Mouse (Mus musculus): Measurements from ENCODE around the gene Lnx2.

Gene Lnx2

DNA sequence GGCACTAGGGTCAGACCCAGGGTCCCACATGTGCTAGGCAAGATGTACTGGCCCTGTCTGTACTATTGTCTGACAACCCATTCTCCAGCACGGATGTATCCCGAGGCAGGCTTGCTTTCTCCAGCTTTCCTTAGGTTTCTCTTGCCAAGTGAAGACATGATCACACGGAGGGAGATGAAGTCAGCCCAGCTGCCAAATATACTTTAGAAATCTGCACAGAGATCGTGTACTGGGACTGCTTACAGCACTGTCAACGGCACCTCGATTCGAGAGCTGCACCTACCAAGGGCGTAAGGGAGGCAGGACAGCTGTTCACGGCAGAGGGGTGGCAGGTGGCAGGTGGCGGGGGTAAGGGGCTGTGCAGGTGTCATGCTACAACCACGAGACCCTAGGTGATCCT, 55.8 kb downstream of the Lnx2 start:
- WGBS, result 57% methylated on average over 11 of the region's 11 CpGs

DNA sequence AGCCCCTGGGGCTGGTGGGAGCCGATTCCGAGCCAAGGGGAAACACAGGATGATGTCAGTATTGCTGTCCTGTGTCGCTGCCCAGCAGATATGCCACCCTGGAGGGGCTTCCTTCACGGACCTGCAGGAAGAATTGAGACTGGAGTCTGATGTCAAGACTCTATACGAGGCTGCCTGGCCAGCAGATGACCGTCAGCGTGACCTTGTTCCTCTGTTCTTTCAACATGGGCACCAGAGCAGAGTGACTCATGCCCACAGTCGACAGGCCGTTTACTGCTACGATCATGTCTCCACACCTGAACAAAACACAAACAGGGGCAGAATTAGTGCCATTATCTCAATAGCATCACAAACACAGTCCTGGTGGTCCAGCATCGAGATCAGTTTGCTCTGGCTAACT, 57.6 kb downstream of the Lnx2 start:
- 89% methylated on average over 11 of the region's 11 CpGs for WGBS

DNA sequence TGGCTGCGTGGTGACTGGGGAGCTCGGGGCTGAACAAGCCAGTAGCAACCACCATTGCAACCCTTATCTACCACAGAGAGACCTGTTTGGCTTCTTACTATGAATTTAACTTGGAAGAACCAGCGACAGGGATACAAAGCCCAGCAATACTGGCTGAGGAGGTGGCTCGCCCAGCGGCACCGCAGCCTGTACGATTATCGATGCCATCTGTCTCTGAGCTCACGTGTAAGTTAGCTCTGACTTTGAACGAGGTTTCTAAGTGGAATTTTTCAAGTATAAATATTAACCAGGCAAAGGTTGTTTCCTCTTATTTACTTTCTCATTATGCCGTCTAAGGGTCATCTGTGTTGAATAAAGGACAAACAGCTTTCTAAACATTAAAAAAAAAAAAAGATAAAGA, 58.9 kb downstream of the Lnx2 start:
- WGBS, result 86% methylated on average over 11 of the region's 11 CpGs

DNA sequence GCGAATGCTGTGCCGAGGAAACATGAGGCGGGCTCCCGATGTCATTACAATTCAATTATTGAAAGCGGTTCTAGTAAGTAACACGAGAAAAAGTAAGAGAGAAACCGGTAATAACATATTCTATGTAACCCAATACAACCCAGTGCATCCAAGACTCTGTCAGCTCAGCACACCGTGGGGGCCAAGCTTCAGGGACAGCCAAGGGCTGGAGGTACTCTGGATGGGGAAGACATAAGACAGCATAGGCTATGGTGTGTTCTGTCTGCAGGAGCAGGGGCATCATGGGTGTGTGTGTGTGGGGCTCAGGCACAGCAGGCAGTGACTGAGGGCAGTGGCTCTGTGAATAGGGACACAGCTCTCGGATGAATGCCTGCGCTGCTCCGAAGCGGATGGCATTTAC, 59.8 kb downstream of the Lnx2 start:
- 89% methylated on average over 12 of the region's 12 CpGs for WGBS

DNA sequence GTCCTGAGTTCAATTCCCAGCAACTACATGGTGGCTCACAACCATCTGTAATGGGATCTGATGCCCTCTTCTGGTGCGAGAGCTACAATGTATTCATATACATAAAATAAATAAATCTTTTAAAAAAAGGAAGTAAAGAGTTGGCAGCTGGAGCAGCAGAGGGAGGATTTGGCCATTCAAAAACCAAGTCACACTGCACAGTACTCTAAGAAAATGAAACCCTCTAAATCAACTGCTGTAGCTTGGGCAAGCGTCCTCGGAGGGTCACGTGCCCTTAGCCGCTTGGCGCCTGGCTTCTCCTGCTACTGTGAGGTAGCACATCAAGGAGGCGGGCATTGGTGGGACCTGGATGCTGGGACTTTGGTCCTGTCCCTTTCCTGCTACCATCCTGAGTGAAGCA, 61.2 kb downstream of the Lnx2 start:
- WGBS, result 96% methylated on average over 7 of the region's 7 CpGs

DNA sequence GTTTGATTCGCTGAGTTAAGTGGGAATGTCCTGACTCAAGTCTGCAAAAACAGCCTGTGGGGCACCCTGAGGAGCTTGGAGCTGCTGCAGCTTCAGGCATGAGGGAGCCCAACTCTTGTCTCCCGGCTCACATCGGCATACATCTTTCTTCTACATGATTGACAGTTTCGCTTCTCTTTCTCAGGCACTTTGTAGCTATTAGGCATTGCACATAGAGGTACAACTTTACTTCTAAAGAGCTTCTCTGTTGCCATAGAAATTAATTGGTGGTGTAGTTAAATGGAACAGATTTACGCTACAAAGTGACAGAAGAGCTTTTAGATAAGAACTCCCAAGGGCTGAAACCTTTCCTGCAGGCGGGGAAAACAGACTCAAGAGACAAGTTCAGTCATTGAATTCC, 62.5 kb downstream of the Lnx2 start:
- WGBS, result 65% methylated on average over 6 of the region's 6 CpGs

DNA sequence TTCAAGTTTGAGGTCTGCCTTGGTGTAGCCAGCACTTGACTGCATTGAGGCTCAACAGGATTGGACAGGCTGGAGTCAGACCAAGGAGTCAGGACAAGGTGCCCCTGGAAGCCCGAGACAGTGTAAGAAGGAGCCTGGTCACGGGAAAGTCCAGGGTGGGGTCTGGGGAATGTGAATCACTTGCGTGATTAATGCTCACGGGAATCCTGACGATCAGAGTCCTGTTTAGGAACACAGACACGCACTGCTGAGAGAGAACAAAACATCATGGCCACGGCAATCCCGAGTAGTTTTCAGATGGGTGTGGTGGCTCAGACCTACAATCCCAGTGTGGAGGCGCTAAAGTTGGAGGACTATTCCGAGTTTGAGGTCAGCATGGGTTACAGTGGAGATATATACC, 65.1 kb downstream of the Lnx2 start:
- WGBS, result 88% methylated on average over 10 of the region's 10 CpGs

DNA sequence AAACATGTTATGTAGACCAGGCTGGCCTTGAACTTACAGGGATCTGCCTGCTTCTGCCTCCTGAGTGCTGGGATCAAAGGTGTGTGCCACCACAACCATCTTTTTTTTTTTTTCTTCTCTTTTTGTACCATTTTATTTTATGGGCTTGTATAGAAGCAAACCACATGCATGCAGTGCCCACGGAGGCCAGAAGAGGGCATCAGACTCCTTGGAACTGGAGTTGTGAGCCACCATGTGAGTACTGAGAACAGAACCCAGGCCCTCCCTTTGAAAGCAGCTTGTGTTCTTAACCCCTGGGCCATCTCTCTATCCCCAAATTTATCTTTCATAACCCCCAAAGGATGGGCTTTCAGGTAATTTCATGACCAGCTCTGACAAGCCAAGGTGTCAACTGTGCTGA, 73.1 kb downstream of the Lnx2 start:
- 65% methylated on average over 1 of the region's 1 CpGs for WGBS

DNA sequence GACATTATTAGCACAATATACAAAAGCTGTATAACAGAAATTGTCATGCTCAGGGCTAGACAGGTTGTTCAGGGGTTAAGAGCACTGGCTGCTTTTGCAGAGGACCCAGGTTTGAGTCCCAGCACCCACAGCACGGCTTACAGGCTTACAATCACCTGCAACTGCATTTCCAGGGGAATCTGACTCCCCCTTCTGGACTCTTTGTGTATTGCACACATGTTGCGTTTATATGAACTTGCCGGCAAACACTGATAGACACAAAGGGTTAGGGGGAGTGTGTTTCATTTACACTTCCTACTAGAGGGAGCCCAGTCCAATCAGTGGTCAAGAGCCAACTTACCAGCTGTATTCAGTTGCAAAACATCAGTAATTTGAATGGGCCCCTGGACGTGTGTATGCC, 75.1 kb downstream of the Lnx2 start:
- 82% methylated on average over 4 of the region's 4 CpGs for WGBS

DNA sequence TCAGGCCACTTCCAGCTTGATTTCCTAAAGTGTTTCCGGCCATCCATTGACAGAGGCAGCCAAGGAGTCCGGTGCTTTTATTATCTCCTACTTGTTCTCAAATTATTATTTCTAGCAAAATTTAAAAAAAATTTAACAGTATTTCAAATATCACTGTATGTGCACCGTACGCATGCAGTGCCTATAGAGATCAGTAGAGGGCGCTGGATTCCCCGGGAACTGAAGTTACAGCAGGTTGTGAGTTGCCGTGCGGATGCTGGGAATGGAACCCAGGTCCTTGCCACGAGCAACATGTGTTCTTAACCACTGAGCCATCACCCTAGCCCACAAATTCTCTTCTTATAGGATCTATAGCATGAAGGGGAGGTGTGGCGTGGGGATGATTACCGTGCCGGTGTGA, 77.6 kb downstream of the Lnx2 start:
- WGBS, result 93% methylated on average over 12 of the region's 12 CpGs

DNA sequence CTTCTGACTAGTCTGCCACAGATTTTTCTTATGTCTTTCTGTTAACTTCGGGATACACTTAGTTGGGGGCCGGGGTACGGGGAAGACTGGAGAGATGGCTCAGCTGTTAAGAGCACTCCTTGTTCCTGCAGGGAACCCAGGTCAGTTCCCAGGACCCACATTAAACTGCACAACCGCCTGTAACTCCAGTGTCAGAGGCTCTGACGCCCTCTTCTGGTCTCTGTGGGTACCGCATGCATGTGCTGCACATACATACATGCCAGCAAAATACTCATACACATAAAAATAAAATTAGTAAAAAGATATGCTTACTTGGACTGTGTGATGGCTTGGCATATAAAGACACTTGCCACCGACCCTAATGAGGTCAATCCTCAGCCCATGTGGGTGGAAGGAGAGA, 79.6 kb downstream of the Lnx2 start:
- WGBS, result 84% methylated on average over 7 of the region's 7 CpGs

DNA sequence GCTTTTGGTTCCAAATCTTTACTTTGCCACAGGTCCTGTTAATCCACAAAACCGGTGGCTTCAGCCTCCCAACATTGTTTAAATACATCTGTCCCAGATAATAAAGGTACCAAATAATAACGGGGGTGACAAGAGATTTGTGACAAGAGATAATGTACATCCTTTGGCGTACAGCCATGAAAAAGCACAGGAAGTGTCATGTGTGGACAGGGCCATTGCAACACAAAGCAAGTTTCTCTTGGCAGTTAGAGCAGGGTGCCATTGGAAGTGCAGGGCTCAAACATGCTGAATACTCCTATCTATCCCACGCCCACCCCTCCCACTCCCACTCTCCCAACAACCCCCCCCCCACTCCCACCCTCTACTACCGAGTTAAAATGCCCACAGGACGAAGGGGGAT, 81.4 kb downstream of the Lnx2 start:
- WGBS, result 68% methylated on average over 6 of the region's 6 CpGs

DNA sequence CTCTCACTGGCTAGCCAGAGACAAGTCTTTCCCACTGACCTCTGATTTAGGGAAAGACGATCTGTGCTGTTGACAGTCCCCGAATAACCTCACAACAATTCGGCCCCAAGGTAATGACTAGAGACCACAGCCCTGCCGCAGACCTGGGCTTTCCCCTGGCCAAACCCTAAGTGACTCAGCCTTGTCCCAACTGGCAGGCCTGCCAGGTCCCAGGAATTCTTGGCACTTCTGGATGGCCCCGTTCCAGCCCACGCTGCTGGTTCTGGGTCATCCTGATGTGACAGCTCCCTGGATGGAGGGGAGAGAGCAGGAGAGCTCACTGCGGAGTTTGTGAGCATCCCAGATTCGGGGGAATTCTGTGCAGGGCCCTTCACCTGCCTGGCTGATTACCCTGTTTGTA, 82.9 kb downstream of the Lnx2 start:
- WGBS, result 70% methylated on average over 8 of the region's 8 CpGs

DNA sequence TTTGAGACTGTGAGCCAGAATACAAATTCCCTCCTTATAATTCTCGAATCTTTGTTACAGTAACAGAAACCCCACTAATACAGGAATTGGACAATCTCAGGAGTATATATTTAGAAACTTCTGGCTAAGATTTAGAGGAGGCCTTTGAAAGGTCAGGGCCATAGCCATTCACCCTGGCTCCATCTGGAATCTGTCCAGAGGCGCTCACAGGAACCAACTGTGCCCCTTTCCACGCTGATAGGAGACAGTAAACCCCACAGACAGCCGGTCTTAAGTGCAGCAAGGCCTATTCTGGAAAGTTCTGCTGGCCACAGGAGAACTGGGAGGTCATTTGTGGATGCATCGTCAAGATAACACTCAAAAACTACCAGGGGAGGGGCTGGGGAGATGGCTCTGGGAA, 87.3 kb downstream of the Lnx2 start:
- 81% methylated on average over 5 of the region's 5 CpGs for WGBS

DNA sequence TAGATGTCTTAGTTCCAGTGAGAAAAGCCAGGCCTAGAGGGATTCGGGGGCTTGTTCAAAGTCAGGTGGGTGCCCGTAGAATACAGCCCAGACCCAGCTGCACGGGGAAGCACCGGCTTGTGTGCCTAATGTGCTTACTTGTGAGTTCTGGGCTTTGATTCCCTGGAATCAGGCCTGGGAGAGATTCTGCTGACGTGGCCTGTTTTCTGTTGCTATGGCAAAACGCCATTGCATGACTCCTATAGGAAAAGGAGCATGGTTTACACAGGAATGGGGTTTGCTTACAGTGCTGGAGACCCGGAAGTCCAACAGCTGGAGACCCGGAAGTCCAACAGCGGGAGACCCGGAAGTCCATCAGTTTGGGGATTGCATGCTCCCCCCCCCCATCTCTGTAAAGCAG, 88.8 kb downstream of the Lnx2 start:
- whole genome bisulfite sequencing, result 68% methylated on average over 10 of the region's 10 CpGs

DNA sequence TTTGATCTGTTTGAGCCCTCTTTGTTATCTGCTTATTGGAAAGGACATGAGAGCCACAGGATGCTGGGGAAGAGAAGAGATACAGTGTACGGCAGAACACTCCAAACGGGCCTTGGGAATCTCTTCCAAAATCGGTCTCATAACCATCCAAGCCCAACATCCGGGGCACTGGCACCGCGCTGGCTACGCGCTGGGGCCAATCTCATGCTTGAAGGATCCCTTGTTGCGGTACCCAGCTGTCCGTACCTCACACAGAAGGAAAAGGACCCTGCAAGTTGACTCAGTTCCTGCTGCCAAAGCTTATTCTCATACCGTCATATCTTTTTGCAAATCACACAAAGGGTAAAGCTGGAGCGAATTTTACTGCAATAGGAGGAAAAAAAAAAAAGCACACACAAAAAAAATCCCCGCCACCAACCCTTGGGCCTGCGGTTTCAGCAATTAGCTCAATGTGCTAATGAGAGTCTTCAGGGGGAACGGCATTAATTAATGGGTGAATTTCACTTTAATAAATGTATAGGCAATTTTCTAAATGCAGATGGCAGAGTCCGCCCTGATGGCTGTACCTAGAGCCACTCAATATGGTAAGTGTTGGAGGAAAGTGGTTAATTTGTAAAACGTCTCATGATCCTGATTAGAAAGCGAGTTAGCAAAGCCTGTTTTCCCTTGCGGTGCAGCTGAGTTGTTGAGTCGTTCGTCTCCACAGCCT, 90.5 kb downstream of the Lnx2 start:
- 48% methylated on average over 21 of the region's 21 CpGs for WGBS

DNA sequence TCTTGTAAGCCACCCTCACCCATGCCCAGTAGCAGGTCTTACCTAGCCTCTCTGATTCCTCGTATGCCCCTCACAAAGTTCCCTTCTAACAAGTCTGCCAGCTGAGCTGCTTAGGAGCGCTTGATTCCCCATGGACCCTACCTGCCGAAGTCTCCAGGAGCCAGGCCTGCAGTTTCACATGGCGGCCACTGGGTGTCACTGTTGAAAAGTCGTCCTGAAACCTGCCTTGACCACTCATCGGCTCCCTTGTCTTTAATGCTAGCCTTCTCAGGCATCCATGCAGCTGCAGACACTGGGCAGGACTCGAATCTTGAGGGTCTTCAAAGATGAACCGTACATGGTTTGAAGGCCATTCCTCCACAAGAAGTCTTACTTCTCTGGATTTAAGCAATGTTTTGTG, 93.2 kb downstream of the Lnx2 start:
- 8% methylated on average over 8 of the region's 8 CpGs for WGBS

DNA sequence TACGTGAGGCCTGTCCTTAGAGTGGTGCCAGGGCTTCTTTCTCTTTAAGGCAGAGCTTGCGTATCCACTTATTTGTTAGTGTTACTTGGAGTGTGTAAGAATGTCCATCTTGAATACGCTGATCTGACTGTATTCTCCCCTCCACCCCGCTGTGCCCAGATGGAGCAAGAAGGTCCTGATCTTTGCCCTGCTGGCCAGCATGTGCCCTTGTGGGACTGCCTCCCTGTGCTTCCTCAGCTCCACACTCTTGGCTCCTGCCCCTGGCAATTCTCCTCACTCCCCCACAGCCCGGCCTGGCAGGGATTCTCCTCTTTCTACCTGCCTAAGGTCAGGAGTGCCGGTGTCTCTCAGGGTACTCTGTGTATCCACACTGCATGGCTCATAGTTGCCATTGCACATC, 95.0 kb downstream of the Lnx2 start:
- 88% methylated on average over 6 of the region's 6 CpGs for WGBS

DNA sequence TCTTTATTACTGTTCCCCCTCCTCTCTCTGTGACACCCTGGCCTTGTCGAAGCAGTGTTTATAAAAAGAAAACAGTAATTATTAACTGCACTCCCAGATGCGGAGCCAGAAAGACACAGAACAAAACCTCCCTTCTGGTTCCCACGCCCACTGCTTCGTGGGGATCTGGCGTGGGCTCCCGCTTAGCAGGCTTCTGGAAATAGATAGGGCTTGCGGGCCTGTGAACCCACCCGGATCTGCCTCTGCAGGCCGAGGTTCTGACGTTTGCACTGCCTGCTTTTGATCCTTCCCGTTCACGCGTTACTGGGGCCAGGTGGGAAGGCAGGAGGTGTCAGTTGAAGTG, 101.6 kb downstream of the Lnx2 start:
- WGBS, result 41% methylated on average over 13 of the region's 13 CpGs

DNA sequence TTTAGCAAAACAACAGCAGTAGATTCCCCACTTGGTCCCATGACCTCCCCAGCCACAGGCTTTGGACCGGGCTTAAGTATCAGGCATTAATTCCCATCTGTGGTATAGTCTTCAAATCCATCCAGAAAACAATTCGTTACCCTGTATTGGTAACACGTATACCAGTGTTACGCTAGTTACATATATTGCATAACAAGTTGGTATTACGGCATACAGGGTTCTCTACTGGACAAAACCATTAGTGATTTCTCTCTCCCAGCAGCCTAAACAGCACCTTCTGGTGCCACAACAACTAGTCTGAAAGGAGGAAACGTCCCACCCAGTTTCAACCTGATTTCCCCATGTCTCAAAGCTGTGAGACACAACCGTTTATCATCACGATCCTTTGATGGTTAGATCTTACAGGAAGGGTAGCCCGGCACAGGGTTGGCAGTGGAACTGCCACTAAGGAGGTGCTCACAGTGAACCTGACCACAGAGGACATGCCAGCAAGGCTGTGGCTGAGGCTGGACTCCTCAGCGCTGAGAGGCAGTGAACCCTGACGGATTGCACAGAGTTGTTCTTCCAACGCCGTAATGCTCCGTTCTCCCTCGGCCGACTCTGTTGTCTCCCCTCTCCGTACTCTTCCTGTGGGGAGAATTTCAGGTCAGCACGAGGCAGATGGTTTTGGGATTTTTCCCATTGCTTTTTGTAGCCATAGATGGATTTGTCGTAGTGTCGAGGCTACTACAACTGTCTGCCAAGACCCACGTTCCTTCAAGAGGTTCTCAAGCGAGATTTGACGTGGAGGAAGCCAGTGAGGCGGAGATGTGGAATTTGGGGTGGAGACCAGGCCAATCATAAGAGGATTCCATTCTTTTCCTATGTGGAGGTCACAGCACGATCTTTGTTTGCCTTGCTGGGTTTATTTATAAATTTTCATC, 102.3 kb downstream of the Lnx2 start:
- WGBS, result 75% methylated on average over 25 of the region's 25 CpGs

DNA sequence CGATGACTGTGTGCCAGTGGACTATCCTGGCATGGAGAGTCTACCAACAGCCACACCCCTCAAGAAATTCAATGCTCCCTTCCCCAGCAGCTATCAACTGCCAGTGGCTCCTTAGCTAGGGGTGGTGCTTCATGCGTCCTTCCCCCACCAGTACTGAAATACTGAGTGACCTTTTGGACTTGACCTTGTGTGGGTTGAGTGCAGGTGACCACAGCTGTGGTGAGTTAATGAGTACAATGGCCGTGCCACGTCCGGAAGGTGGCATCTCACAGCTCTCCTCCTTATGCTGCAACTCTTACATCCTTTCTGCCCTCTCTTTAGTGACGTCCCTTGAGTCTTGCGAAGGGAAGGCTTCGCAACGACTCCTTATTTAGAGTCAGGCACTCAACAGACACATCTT, 103.0 kb downstream of the Lnx2 start:
- 94% methylated on average over 9 of the region's 9 CpGs for WGBS

DNA sequence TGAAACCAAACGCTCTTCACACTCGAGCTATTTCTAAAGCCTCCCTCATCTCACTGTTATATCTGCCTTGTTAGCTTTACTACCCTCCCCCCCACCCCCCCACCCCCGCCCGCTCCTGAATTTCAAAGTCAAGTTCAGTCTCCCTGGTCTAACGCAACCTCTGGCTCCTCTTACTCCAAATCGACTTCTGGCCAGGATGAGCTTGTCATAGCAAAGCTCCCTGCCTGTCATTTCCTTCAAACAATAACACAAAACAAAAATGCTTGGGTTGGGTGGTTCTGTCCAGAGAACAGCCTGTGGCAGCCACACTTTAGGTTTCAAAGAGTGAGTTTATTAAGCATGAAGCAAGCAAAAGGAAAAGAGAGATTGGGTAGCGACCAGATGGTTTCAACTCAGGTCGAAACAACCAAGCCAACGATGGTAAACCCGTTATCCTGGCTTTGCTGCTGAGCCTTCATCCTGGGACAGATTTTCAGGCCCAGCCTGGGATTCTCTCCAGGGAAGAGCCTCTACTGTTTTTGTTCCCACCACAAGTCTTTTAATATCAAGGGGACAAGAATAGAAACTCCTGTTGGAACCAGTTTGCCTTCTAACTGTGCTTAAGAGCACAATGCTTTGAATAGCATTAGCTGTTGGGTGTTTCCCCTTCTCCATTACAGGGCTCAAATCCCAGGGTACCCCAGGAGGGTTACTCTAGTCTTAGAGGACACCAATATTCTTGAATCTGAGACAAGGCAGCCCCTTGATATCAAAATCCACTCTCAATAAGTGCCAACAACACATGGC, 104.4 kb downstream of the Lnx2 start:
- 66% methylated on average over 10 of the region's 10 CpGs for WGBS

Data from cerebral cortex, adult 2 months (tissue).